Mouse (Mus musculus): Measurements from ENCODE around the gene Ubxn1.

GRCm38 (mm10) chr19:8921741-8922140 lies 50.4 kb downstream of the Ubxn1 start:
- TF ChIP-seq CTCF (conservative IDR thresholded peaks at IDR 0.05; ENCODE audit: low read length): no peak
- no peak for TF ChIP-seq POU5F1 (IDR thresholded peaks at IDR 0.05; ENCODE audit: borderline replicate concordance, low read length)
- no peak for TF ChIP-seq NANOG (IDR thresholded peaks at IDR 0.05; ENCODE audit: borderline replicate concordance, low read length)
